Mouse (Mus musculus) heart, postnatal 0 days (tissue): ENCODE results near the gene Ptgdr2. TPM values are rescaled to one million over a fixed set of nuclear protein-coding genes. Genes with fewer than 3 reads are reported as not detected.

Experiments used
- ATAC-seq: fragments of 200-750 bp; cut with Nextera tagmentation; 2 replicates; pipeline ENCODE4 v1.8.0; 2017; ENCODE audit warnings: low read depth, moderate number of reproducible peaks, moderate library complexity; ENCODE audit not compliant: insufficient read depth
- DNase-seq: peaks from one replicate; pipeline ENCODE4 v3.0.0-alpha.2; 2016; ENCODE audit warnings: low spot score
- H3K27ac ChIP-seq: fragments of 300-500 bp; sonication (generic); 2 replicates; pipeline ENCODE4 v1.5.1; 2014; ENCODE audit warnings: low read depth, mild to moderate bottlenecking
- H3K27me3 ChIP-seq: fragments of 300-500 bp; sonication (generic); 2 replicates; pipeline ENCODE4 v1.6.1; 2014; ENCODE audit warnings: low read length, mixed read lengths; ENCODE audit not compliant: control insufficient read depth, insufficient read depth
- H3K36me3 ChIP-seq: fragments of 300-500 bp; sonication (generic); replicated peaks from 2 replicates; pipeline ENCODE4 v1.6.1; 2014; ENCODE audit warnings: low read length, mixed read lengths; ENCODE audit not compliant: control insufficient read depth, insufficient read depth
- H3K4me1 ChIP-seq: fragments of 300-500 bp; sonication (generic); 2 replicates; pipeline ENCODE4 v1.6.1; 2014; ENCODE audit warnings: antibody characterized with exemption; ENCODE audit not compliant: control insufficient read depth, insufficient read depth
- H3K4me2 ChIP-seq: fragments of 300-500 bp; sonication (generic); 2 replicates; pipeline ENCODE4 v1.6.1; 2014; ENCODE audit warnings: low read depth, mild to moderate bottlenecking, low read length, moderate library complexity
- H3K4me3 ChIP-seq: fragments of 300-500 bp; sonication (generic); 2 replicates; pipeline ENCODE4 v1.5.1; 2014; ENCODE audit warnings: low read depth, low read length
- H3K9ac ChIP-seq: fragments of 300-500 bp; sonication (generic); replicated peaks from 2 replicates; pipeline ENCODE4 v1.6.1; 2014; ENCODE audit warnings: low read depth, low read length, mixed read lengths
- H3K9me3 ChIP-seq: fragments of 300-500 bp; sonication (generic); replicated peaks from 2 replicates; pipeline ENCODE4 v1.6.1; 2016; ENCODE audit warnings: low read length; ENCODE audit not compliant: control insufficient read depth
- CTCF ChIP-seq: IDR thresholded peaks from 2 replicates; pipeline ENCODE4 v1.5.1; 2016; ENCODE audit warnings: antibody characterized with exemption, control low read depth, low read depth
- EP300 ChIP-seq: IDR thresholded peaks from 2 replicates; pipeline ENCODE4 v1.6.1; 2016; ENCODE audit warnings: antibody characterized with exemption, low read depth
- WGBS: fragments of 180-500 bp; shearing (Covaris S2); extraction: QIAGEN DNeasy Blood & Tissue Kit; methylation state at CpG from one replicate; pipeline ENCODE4 v1.1.7; 2014; 5-methylcytosine and 5-hydroxymethylcytosine counted together
- polyA plus RNA-seq: library from polyadenylated mRNA; unstranded; fragments of >200 nt; fragmentation: Nextera tagmentation; extraction: Ambion mirVana; gene quantifications from 2 replicates; pipeline ENCODE4 v1.2.1, GENCODE M21; 2015
- total RNA-seq: library from RNA; depleted of rRNA; stranded (reverse); fragments of >200 nt; gene quantifications from 2 replicates; pipeline ENCODE4 v1.2.3, GENCODE M21; 2014; ENCODE audit warnings: low replicate concordance

Gene Ptgdr2
- total and polyA plus RNA-seq, 2 experiments from 2014 or later: 0.04 to 0.11 TPM

GRCm38 (mm10) chr19:10976318-10976717 is 39.4 kb downstream of the Ptgdr2 start:
- no peaks in the 10 kb centered on the region for H3K36me3 ChIP-seq
- peak; percentile 17 for DNase-seq
- H3K27me3 ChIP-seq: no peaks in the 10 kb centered on the region
- H3K4me3 ChIP-seq: no peak overlapping the region
- ATAC-seq: no peak
- H3K4me2 ChIP-seq: no peak overlapping the region
- no peak overlapping the region for H3K9ac ChIP-seq
- no peaks in the 10 kb centered on the region for H3K9me3 ChIP-seq
- H3K27ac ChIP-seq: no peak overlapping the region
- 0 out of 2 replicates have a peak, but pooled peaks cover 4% of the 10 kb centered on the region for H3K4me1 ChIP-seq
- TF ChIP-seq CTCF (peak; percentile 23; the same call in 1 of the 2 replicates), EP300 (no peak)
- WGBS: 47% methylated on average over 4 of the region's 4 CpGs

- H3K4me1 ChIP-seq: 0 out of 2 replicates have a peak, but pooled peaks cover 4% of the 10 kb centered on the region
- H3K9ac ChIP-seq: 0 out of 2 replicates have a peak overlapping the region, but pooled peaks have one; percentile 8
- no peaks in the 10 kb centered on the region for H3K27me3 ChIP-seq
- TF ChIP-seq CTCF (peak; percentile 70), EP300 (no peak)
- H3K4me3 ChIP-seq: no peak overlapping the region
- no peak overlapping the region for H3K27ac ChIP-seq
- WGBS: 13% methylated on average over 18 of the region's 18 CpGs
- ATAC-seq (peak; percentile 60), DNase-seq (peak; percentile 59)
- H3K9me3 ChIP-seq: no peaks in the 10 kb centered on the region
- peak overlapping the region; percentile 44 for H3K4me2 ChIP-seq
- no peaks in the 10 kb centered on the region for H3K36me3 ChIP-seq
Observed at GRCm38 (mm10) chr19:10979184-10980168, 42.5 kb downstream of the Ptgdr2 start.

DNA sequence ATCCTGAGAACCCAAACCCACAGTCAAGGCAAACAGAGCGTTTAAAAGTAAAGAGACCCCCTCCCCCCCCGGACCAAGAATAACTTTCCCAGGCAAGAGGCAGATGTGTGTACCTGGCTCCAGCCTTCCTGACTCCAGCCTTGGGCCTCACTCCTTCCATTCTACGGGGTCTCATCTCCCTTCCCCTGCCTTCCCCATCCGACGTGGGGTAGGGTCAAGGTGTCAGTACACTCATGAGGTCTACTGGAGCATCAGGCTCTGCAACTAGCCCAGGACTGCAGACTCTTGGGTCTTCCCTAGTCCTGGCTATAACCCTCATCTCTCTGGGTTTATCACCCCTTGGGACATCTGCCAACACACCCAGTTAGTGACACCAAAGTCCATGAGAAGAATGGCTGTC is 43.2 kb downstream of the Ptgdr2 start:
- H3K27me3 ChIP-seq: no peaks in the 10 kb centered on the region
- peak overlapping the region; percentile 44; the same call in 1 of the 2 replicates for H3K4me2 ChIP-seq
- 68% methylated on average over 5 of the region's 5 CpGs for WGBS
- 0 out of 2 replicates have a peak, but pooled peaks cover 4% of the 10 kb centered on the region for H3K4me1 ChIP-seq
- ATAC-seq (no peak), DNase-seq (no peak)
- no peaks in the 10 kb centered on the region for H3K36me3 ChIP-seq
- no peak overlapping the region for H3K27ac ChIP-seq
- no peaks in the 10 kb centered on the region for H3K9me3 ChIP-seq
- TF ChIP-seq CTCF (no peak), EP300 (no peak)
- no peak overlapping the region for H3K9ac ChIP-seq
- H3K4me3 ChIP-seq: no peak overlapping the region

GRCm38 (mm10) chr19:10983146-10983545 is 46.2 kb downstream of the Ptgdr2 start:
- no peaks in the 10 kb centered on the region for H3K36me3 ChIP-seq
- no peak for ATAC-seq
- H3K4me3 ChIP-seq: no peak overlapping the region
- TF ChIP-seq EP300 (no peak), CTCF (peak; percentile 37; the same call in 1 of the 2 replicates)
- no peaks in the 10 kb centered on the region for H3K9me3 ChIP-seq
- WGBS: 14% methylated on average over 14 of the region's 14 CpGs
- H3K4me2 ChIP-seq: 0 out of 2 replicates have a peak overlapping the region, but pooled peaks have one; percentile 21
- no peak overlapping the region for H3K27ac ChIP-seq
- no peaks in the 10 kb centered on the region for H3K27me3 ChIP-seq
- 0 out of 2 replicates have a peak, but pooled peaks cover 4% of the 10 kb centered on the region for H3K4me1 ChIP-seq
- no peak overlapping the region for H3K9ac ChIP-seq
- DNase-seq: no peak

DNA sequence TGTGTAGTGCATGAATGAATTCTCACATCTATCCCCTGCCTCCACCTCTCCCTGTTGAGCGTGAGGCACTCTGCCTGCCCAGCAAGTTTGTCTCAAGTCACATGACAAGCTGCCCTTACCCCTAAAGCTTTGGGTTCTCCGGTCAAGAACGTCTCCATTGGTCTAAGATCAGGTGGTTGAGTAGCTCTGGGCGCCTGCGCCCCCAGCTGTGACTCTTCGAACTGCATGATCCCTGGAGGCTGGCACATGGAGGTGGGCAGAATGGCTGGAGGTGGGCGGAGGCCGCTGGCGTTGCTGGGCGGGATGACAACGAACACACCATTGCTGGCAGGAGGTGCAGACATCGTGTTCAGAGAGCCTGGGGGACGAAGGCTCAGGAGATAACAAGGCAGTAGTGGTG is 47.6 kb downstream of the Ptgdr2 start:
- Histone ChIP-seq H3K4me2 (no peak overlapping the region), H3K27ac (no peak overlapping the region), H3K4me1 (0 out of 2 replicates have a peak, but pooled peaks cover 1% of the 10 kb centered on the region), H3K36me3 (no peaks in the 10 kb centered on the region), H3K27me3 (no peaks in the 10 kb centered on the region), H3K4me3 (no peak overlapping the region), H3K9ac (no peak overlapping the region), H3K9me3 (no peaks in the 10 kb centered on the region)
- no peak for DNase-seq
- 63% methylated on average over 13 of the region's 13 CpGs for WGBS
- no peak for ATAC-seq
- TF ChIP-seq EP300 (no peak), CTCF (no peak)
